ENCODE assay signal across 19 mouse cellular contexts in genomic region chr6:58735090-58735489, GRCm38 (mm10).
DNase-seq lines count a peak whose midpoint lies in the region; ATAC-seq lines count a peak whose summit lies in the region.
"Had no signal": no experiment of that assay in that cellular context is flagged by ENCODE, and none has a peak within 500 bp of the region (broad histone marks: within the 10 kb centered on the region; RNA-seq: fewer than 3 reads in every experiment).

No protein-coding gene starts in this region.

- H3K27ac ChIP-seq in embryonic facial prominence, embryonic 14.5 days (replicated peaks; ENCODE audit: low read depth, low read length), result no peak overlapping the region
- H3K27ac ChIP-seq in embryonic facial prominence, embryonic 10.5 days (replicated peaks), result no peak overlapping the region
- H3K27ac ChIP-seq in midbrain, embryonic 14.5 days (replicated peaks; ENCODE audit: low read depth, low read length), result no peak overlapping the region
- H3K27ac ChIP-seq: forebrain, embryonic 12.5 days; hindbrain, embryonic 13.5 days; limb, embryonic 15.5 days; lung, embryonic 15.5 days; stomach, postnatal 0 days had no signal

- H3K36me3 ChIP-seq in embryonic facial prominence, embryonic 14.5 days (ENCODE audit: control insufficient read depth, insufficient read depth, low read length), result no peaks in the 10 kb centered on the region
- no peaks in the 10 kb centered on the region for H3K36me3 ChIP-seq in embryonic facial prominence, embryonic 10.5 days (replicated peaks)
- no peaks in the 10 kb centered on the region for H3K36me3 ChIP-seq in midbrain, embryonic 14.5 days (ENCODE audit: control insufficient read depth, insufficient read depth, low read length)
- H3K36me3 ChIP-seq: forebrain, embryonic 12.5 days; hindbrain, embryonic 13.5 days; limb, embryonic 15.5 days; lung, embryonic 15.5 days had no signal

- no peak overlapping the region for H3K4me2 ChIP-seq in embryonic facial prominence, embryonic 14.5 days (ENCODE audit: low read depth, low read length)
- H3K4me2 ChIP-seq in midbrain, embryonic 14.5 days (ENCODE audit: low read length), result no peak overlapping the region
- H3K4me2 ChIP-seq: forebrain, embryonic 12.5 days; heart, embryonic 11.5 days; hindbrain, embryonic 13.5 days; limb, embryonic 15.5 days; lung, embryonic 15.5 days; midbrain, embryonic 11.5 days had no signal

- peak; percentile 28 for DNase-seq in embryonic facial prominence, embryonic 14.5 days (ENCODE audit: low spot score)
- DNase-seq in embryonic facial prominence, embryonic 10.5 days (ENCODE audit: low spot score), result no peak
- peak; percentile 13 for DNase-seq in layer of hippocampus, adult 9-11 months
- DNase-seq in layer of hippocampus, adult 18-20 months (ENCODE audit: low spot score in 2 of 2), result no peak
- peak; percentile 22 for DNase-seq in adipocyte (ENCODE audit: low spot score)
- DNase-seq in embryo, embryonic 11 days, result peak; percentile 7
- DNase-seq in midbrain, embryonic 14.5 days, result no peak
- DNase-seq in ovary, postnatal 10 days (ENCODE audit: low spot score), result no peak
- DNase-seq: cerebellum, adult 11-12 months; gastrocnemius, postnatal 25 days; heart, postnatal 14 days had no signal

- H3K9me3 ChIP-seq in embryonic facial prominence, embryonic 14.5 days (ENCODE audit: control insufficient read depth, low read length), result no peaks in the 10 kb centered on the region
- H3K9me3 ChIP-seq in embryonic facial prominence, embryonic 10.5 days, result no peaks in the 10 kb centered on the region
- H3K9me3 ChIP-seq in midbrain, embryonic 14.5 days (ENCODE audit: control insufficient read depth, low read length), result no peaks in the 10 kb centered on the region
- H3K9me3 ChIP-seq: forebrain, embryonic 12.5 days; hindbrain, embryonic 13.5 days; limb, embryonic 15.5 days; lung, embryonic 15.5 days had no signal

- 13% methylated on average over 1 of the region's 1 CpGs for WGBS in embryonic facial prominence, embryonic 14.5 days
- 71% methylated on average over 1 of the region's 1 CpGs for WGBS in embryonic facial prominence, embryonic 10.5 days
- 81% methylated on average over 1 of the region's 1 CpGs for WGBS in midbrain, embryonic 14.5 days

- H3K4me3 ChIP-seq in embryonic facial prominence, embryonic 14.5 days (ENCODE audit: low read depth, low read length), result no peak overlapping the region
- no peak overlapping the region for H3K4me3 ChIP-seq in embryonic facial prominence, embryonic 10.5 days
- H3K4me3 ChIP-seq in midbrain, embryonic 14.5 days (replicated peaks; ENCODE audit: low read depth, low read length), result no peak overlapping the region
- H3K4me3 ChIP-seq: forebrain, embryonic 12.5 days; hindbrain, embryonic 13.5 days; limb, embryonic 15.5 days; lung, embryonic 15.5 days had no signal

- no peak overlapping the region for H3K9ac ChIP-seq in embryonic facial prominence, embryonic 14.5 days (ENCODE audit: low read depth, low read length)
- no peak overlapping the region for H3K9ac ChIP-seq in midbrain, embryonic 14.5 days (replicated peaks; ENCODE audit: low read length)
- H3K9ac ChIP-seq: forebrain, embryonic 12.5 days; hindbrain, embryonic 13.5 days; limb, embryonic 15.5 days; lung, embryonic 15.5 days had no signal

- no peaks in the 10 kb centered on the region for H3K4me1 ChIP-seq in embryonic facial prominence, embryonic 14.5 days (ENCODE audit: control insufficient read depth, insufficient read depth, low read length)
- H3K4me1 ChIP-seq in embryonic facial prominence, embryonic 10.5 days, result no peaks in the 10 kb centered on the region
- no peaks in the 10 kb centered on the region for H3K4me1 ChIP-seq in midbrain, embryonic 14.5 days (ENCODE audit: control insufficient read depth, insufficient read depth, low read length)
- H3K4me1 ChIP-seq: forebrain, embryonic 12.5 days; hindbrain, embryonic 13.5 days; limb, embryonic 15.5 days; lung, embryonic 15.5 days had no signal

- no peaks in the 10 kb centered on the region for H3K27me3 ChIP-seq in embryonic facial prominence, embryonic 14.5 days (replicated peaks; ENCODE audit: control insufficient read depth, insufficient read depth, low read length)
- H3K27me3 ChIP-seq in embryonic facial prominence, embryonic 10.5 days (replicated peaks; ENCODE audit: low read depth, poor library complexity, severe bottlenecking), result no peaks in the 10 kb centered on the region
- H3K27me3 ChIP-seq in midbrain, embryonic 14.5 days (ENCODE audit: control insufficient read depth, insufficient read depth, low read length), result no peaks in the 10 kb centered on the region
- H3K27me3 ChIP-seq: forebrain, embryonic 12.5 days; hindbrain, embryonic 13.5 days; limb, embryonic 15.5 days; lung, embryonic 15.5 days had no signal

- ATAC-seq in embryonic facial prominence, embryonic 14.5 days (ENCODE audit: low read depth), result no peak
- no peak for ATAC-seq in midbrain, embryonic 14.5 days (ENCODE audit: low FRiP score, low TSS enrichment)
- ATAC-seq: intestine, embryonic 16.5 days had no signal

Comparison
In these comparisons a context has a peak if more than half of its experiments do, and no peak if none do; other contexts are left out.
1. DNase-seq: peak in embryonic facial prominence, embryonic 14.5 days (single experiment), layer of hippocampus, adult 9-11 months (single experiment), adipocyte (single experiment) and embryo, embryonic 11 days (single experiment); none in embryonic facial prominence, embryonic 10.5 days (single experiment), layer of hippocampus, adult 18-20 months (0 of 2), midbrain, embryonic 14.5 days (single experiment) and ovary, postnatal 10 days (single experiment).